Mouse (Mus musculus) ES-E14 (cell line): Measurements from ENCODE around the gene Cbfa2t3.

Source experiments
- CHD2 ChIP-seq: IDR thresholded peaks from 2 replicates; pipeline ENCODE4 v1.6.1; 2014; ENCODE audit warnings: mild to moderate bottlenecking, low read depth, low read length, inconsistent platforms
- HCFC1 ChIP-seq: IDR thresholded peaks from 2 replicates; pipeline ENCODE4 v1.6.1; 2012; ENCODE audit warnings: low read length, inconsistent platforms, borderline replicate concordance; ENCODE audit not compliant: insufficient read depth
- ZNF384 ChIP-seq: IDR thresholded peaks from 2 replicates; pipeline ENCODE4 v1.6.1; 2012; ENCODE audit warnings: low read depth, low read length, inconsistent platforms

DNA sequence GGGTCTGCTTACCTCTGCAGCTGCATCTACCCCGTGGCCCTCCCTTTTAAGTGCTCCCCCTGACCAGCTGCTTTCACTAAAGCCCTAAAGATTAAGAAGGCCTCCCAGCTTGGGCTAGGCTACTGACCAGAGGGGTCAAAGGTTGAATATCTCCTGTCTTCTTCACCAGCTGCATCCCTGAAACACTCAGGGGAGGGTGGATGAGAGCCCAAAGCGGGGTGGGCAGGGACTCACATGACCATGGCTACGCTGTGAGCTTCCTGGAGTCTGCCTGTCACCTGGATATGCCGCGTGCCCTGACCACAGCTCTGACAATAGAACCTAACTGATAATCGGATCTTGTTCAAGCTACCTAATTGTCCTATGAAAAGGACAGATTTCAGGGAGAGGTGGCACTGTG is 76.2 kb downstream of the Cbfa2t3 start, which contains the start of gene Pabpn1l:
- TF ChIP-seq HCFC1 (no peak), CHD2 (no peak), ZNF384 (no peak)
